Mouse (Mus musculus) limb, embryonic 10.5 days (tissue): ENCODE measurements at regions not wholly inside any gene's neighbourhood (a gene's known extent, or its start where the extent isn't known, plus 50 kb on each side); places are given as distances from the start of the nearest gene placed in this dataset.

ENCODE experiments used
- DNase-seq: peaks from one replicate; pipeline ENCODE4 v3.0.0-alpha.2; 2017; ENCODE audit warnings: low spot score
- H3K27ac ChIP-seq: fragments of 300-500 bp; sonication (generic); 2 replicates; pipeline ENCODE4 v1.5.1; 2016; ENCODE audit warnings: mild to moderate bottlenecking
- H3K27me3 ChIP-seq: fragments of 300-500 bp; sonication (generic); 2 replicates; pipeline ENCODE4 v1.6.1; 2016; ENCODE audit warnings: low read depth, mild to moderate bottlenecking; ENCODE audit not compliant: poor library complexity, severe bottlenecking
- H3K36me3 ChIP-seq: fragments of 300-500 bp; sonication (generic); 2 replicates; pipeline ENCODE4 v1.6.1; 2016; ENCODE audit warnings: mild to moderate bottlenecking, moderate library complexity
- H3K4me1 ChIP-seq: fragments of 300-500 bp; sonication (generic); 2 replicates; pipeline ENCODE4 v1.6.1; 2016
- H3K4me3 ChIP-seq: fragments of 300-500 bp; sonication (generic); 2 replicates; pipeline ENCODE4 v1.5.1; 2016; ENCODE audit warnings: mild to moderate bottlenecking, moderate library complexity
- H3K9me3 ChIP-seq: fragments of 300-500 bp; sonication (generic); replicated peaks from 2 replicates; pipeline ENCODE4 v1.6.1; 2016; ENCODE audit warnings: mild to moderate bottlenecking
- WGBS: fragments of 180-500 bp; shearing (Covaris S2); methylation state at CpG from one replicate; pipeline ENCODE4 v1.1.7; 2016; 5-methylcytosine and 5-hydroxymethylcytosine counted together

DNA sequence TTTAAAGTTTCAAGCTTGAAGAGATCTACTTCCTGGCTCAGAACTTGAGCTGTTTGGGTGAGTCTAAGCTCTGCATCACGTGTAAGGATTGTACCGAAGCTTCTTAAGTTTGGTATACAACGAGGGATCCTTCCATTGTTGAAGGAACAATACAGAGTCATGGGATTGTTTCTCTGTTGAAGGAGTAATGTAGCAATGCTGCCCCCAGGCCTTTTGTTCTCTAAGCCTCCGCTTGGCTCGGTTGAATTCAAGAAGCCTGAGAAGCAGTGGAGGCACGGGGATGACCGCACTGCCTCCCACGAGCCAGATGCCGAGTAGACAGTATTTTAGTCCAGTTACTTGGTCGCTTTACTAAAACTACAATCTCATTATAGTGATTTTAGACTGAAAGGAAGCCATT, 90.9 kb upstream of the Nampt start:
- Histone ChIP-seq H3K4me1 (no peaks in the 10 kb centered on the region), H3K36me3 (no peaks in the 10 kb centered on the region), H3K9me3 (no peaks in the 10 kb centered on the region), H3K27me3 (no peaks in the 10 kb centered on the region), H3K27ac (no peak overlapping the region), H3K4me3 (no peak overlapping the region)
- no peak for DNase-seq
- WGBS: 88% methylated on average over 10 of the region's 10 CpGs

DNA sequence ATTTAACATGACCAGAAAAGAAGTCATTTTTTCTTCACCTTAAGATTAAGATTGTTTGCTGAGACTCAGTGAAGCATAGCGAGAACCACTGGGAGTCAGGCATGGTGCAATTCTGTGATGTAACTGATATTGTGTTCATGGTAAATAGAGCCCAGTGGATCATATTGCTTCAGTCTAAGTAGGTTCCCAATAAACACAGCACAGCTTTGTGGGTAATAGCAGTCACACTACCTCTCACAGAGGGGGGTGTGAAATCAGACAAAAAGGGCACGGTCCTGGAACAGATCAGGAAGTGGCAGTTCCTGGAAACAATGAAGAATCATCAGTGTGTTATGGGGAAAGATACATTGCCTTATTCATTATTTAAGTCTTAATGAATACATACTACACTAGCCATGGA, 84.1 kb upstream of the Nampt start:
- WGBS: 81% methylated on average over 2 of the region's 2 CpGs
- no peaks in the 10 kb centered on the region for H3K36me3 ChIP-seq
- H3K4me3 ChIP-seq: no peak overlapping the region
- no peaks in the 10 kb centered on the region for H3K4me1 ChIP-seq
- H3K27ac ChIP-seq: no peak overlapping the region
- no peaks in the 10 kb centered on the region for H3K9me3 ChIP-seq
- no peak for DNase-seq
- H3K27me3 ChIP-seq: no peaks in the 10 kb centered on the region

DNA sequence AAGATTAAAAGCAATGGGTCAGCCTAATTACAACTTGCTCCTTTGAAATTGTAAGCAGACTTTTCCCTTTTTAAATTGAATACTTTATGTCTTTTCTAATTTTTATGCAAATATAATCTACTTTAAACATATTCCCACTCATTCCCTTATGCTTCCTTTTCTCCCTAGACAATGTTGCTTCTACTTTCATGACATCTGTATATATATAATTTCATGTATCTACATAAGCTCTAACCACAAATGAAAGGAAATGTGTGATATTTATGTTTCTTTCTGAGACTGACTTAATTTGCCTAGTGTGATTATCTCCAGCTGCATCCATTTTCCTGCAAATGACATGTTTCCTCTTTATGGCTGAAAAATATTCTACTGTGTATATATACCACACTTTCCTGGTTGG, 77.9 kb upstream of the Nampt start:
- Histone ChIP-seq H3K9me3 (no peaks in the 10 kb centered on the region), H3K27ac (no peak overlapping the region), H3K27me3 (no peaks in the 10 kb centered on the region), H3K36me3 (no peaks in the 10 kb centered on the region), H3K4me1 (no peaks in the 10 kb centered on the region), H3K4me3 (no peak overlapping the region)
- no peak for DNase-seq

DNA sequence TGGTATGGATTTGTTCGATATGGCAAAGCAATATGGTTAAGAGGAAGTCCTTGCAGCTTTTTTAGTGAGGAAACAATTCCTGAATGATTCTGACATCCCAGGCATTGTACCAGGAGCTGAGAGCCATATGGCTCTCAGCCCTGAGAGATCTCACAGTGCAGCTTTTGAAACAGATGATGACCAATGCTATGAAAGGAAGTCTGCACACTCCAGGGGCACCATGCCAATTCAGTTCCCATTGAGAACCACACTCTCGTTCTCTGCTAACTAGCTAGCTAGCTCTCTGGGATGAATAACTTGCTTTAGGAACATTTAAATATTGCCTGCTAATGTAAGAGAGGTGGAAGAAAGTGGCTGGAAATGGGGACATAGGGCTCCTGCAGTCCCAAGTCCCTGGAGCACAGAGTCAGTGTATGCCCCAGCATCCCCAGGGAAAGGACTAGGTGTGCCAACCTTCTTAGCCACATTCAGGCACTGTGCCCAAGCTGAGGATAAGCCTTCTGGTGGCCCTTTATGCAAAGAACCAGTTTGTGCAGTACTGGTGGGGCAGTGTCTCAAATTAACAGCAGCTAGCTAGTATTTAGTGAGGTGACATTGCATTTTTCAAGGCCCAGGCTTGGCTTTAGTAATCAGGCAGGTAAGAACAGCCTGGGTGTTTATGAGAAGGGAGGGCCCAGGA, 61.8 kb upstream of the Nampt start:
- WGBS: 97% methylated on average over 2 of the region's 2 CpGs
- DNase-seq: no peak

DNA sequence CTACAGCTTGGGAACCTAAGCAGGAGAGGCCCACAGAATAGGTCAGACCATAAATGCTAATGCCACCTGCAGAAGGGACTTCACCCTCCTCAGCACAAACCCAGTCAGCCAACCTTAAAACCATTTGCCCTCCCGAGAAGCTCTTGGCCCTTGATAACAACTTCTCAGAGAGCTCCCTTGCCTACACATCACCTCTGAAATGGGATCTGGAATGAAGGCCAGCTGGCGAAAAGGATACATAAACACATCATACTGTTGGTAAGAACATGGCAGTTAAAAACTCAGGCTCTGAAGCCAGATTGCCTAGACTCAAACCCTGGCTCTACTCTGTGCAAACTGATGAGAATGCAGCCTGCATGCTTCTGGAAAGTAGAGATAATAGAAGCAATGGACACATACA, 61.2 kb upstream of the Nampt start:
- H3K27me3 ChIP-seq: no peaks in the 10 kb centered on the region
- DNase-seq: no peak
- H3K4me3 ChIP-seq: no peak overlapping the region
- no peak overlapping the region for H3K27ac ChIP-seq
- WGBS: 87% methylated on average over 2 of the region's 2 CpGs
- no peaks in the 10 kb centered on the region for H3K4me1 ChIP-seq
- H3K9me3 ChIP-seq: no peaks in the 10 kb centered on the region
- no peaks in the 10 kb centered on the region for H3K36me3 ChIP-seq

More for the DNA sequence above, 61.8 kb upstream of the Nampt start:
- Histone ChIP-seq H3K36me3 (no peaks in the 10 kb centered on the region), H3K4me1 (no peaks in the 10 kb centered on the region), H3K27me3 (no peaks in the 10 kb centered on the region), H3K9me3 (no peaks in the 10 kb centered on the region), H3K27ac (no peak overlapping the region), H3K4me3 (no peak overlapping the region)

DNA sequence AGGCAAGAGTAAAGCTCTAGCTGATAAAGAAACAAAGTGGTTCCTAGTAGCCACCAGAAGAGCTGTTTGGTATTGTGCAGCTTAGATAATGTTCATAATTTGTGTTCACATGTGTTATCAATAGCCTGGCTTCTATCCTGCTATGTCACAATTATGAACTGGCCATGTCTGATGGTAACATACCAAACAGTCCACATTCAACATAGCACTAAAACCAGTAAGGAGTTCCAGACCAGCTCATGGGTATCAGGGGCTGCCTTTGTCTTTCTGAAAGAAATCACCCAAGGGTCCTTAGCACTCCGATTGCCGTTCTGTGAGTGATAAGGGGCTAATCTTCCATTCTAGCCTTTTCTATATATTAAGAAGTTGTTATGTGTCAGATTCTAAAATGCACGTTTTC, 58.7 kb upstream of the Nampt start:
- WGBS: 89% methylated on average over 3 of the region's 3 CpGs

GRCm38 (mm10) chr12:32761055-32761454, 58.3 kb upstream of the Nampt start:
- Histone ChIP-seq H3K4me1 (no peaks in the 10 kb centered on the region), H3K27ac (no peak overlapping the region), H3K4me3 (no peak overlapping the region), H3K36me3 (no peaks in the 10 kb centered on the region), H3K27me3 (no peaks in the 10 kb centered on the region), H3K9me3 (no peaks in the 10 kb centered on the region)
- DNase-seq: no peak
- WGBS: 64% methylated on average over 3 of the region's 3 CpGs

More for the DNA sequence above, 58.7 kb upstream of the Nampt start:
- Histone ChIP-seq H3K9me3 (no peaks in the 10 kb centered on the region), H3K36me3 (no peaks in the 10 kb centered on the region), H3K27me3 (no peaks in the 10 kb centered on the region), H3K4me1 (no peaks in the 10 kb centered on the region), H3K27ac (no peak overlapping the region), H3K4me3 (no peak overlapping the region)
- DNase-seq: no peak

DNA sequence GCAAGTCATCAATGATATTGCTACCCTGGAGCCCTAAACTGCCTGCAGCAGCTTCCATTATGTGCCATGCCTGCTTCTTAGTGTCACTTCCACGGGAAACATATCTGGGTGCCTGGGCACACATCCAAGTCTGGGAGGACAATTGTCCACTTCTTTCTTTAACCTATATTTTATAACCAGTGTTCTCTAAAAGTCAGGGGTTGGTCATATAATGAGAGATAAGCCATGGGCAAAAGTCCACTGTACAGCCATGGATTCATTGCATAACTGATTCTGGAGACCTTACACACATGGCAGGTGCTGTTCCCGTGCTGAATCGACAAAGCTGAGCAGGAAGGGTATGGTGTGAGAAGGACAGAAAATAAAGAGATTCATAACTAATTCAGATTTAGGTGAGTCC, 55.1 kb upstream of the Nampt start:
- 88% methylated on average over 3 of the region's 3 CpGs for WGBS
- Histone ChIP-seq H3K27me3 (no peaks in the 10 kb centered on the region), H3K9me3 (no peaks in the 10 kb centered on the region), H3K27ac (no peak overlapping the region), H3K4me3 (no peak overlapping the region), H3K36me3 (no peaks in the 10 kb centered on the region), H3K4me1 (no peaks in the 10 kb centered on the region)
- DNase-seq: no peak

- no peaks in the 10 kb centered on the region for H3K27me3 ChIP-seq
- H3K36me3 ChIP-seq: no peaks in the 10 kb centered on the region
- DNase-seq: no peak
- no peak overlapping the region for H3K4me3 ChIP-seq
- no peak overlapping the region for H3K27ac ChIP-seq
- no peaks in the 10 kb centered on the region for H3K4me1 ChIP-seq
- 86% methylated on average over 7 of the region's 7 CpGs for WGBS
- H3K9me3 ChIP-seq: no peaks in the 10 kb centered on the region
These were observed 54.6 kb upstream of the Nampt start for GRCm38 (mm10) chr12:32764747-32765146.

GRCm38 (mm10) chr12:32765861-32766260, 53.5 kb upstream of the Nampt start:
- H3K4me1 ChIP-seq: no peaks in the 10 kb centered on the region
- H3K27ac ChIP-seq: no peak overlapping the region

GRCm38 (mm10) chr12:32766575-32766974, 52.8 kb upstream of the Nampt start:
- Histone ChIP-seq H3K9me3 (no peaks in the 10 kb centered on the region), H3K27me3 (no peaks in the 10 kb centered on the region), H3K27ac (no peak overlapping the region), H3K36me3 (no peaks in the 10 kb centered on the region), H3K4me1 (no peaks in the 10 kb centered on the region), H3K4me3 (no peak overlapping the region)
- WGBS: 83% methylated on average over 3 of the region's 3 CpGs
- no peak for DNase-seq

More at GRCm38 (mm10) chr12:32765861-32766260, 53.5 kb upstream of the Nampt start:
- no peak for DNase-seq
- no peaks in the 10 kb centered on the region for H3K27me3 ChIP-seq
- H3K9me3 ChIP-seq: no peaks in the 10 kb centered on the region
- no peaks in the 10 kb centered on the region for H3K36me3 ChIP-seq
- no peak overlapping the region for H3K4me3 ChIP-seq

- H3K27me3 ChIP-seq: no peaks in the 10 kb centered on the region
- no peaks in the 10 kb centered on the region for H3K9me3 ChIP-seq
- H3K36me3 ChIP-seq: no peaks in the 10 kb centered on the region
- no peaks in the 10 kb centered on the region for H3K4me1 ChIP-seq
- 87% methylated on average over 7 of the region's 7 CpGs for WGBS
- DNase-seq: no peak
- no peak overlapping the region for H3K27ac ChIP-seq
- no peak overlapping the region for H3K4me3 ChIP-seq
These were observed 51.9 kb upstream of the Nampt start for GRCm38 (mm10) chr12:32767206-32768081.

DNA sequence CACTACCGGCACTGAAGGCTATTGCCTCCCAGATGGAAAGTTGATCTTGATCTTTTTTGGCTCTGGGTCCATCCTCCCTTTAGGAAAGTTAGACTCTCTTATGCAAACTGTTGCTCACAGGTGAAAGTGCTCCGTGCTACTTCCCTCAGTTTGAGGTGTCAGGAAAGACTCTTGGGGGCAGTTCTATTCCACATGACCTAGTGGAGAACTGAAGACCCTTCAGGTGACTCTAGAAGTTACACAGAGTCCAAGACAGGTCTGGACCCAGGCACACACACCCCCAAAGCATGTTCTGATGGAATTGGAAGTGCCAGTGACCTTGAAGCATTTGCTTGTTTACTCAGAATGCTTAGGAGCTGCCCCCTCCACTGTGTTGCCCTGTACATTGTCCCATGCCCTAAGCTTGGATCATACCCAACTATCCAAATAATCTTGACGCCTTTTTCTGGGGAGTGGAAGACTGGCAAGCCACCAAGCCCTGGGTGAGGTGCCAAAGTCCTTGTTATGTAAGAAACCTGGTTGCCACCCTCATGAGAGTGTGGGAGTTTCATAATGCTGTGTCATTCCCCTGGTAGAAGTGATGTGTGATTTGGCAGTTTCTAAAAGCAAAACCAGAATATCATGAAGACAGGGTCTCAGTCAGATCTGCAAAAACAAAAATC, 51.1 kb upstream of the Nampt start:
- Histone ChIP-seq H3K27ac (no peak overlapping the region), H3K27me3 (no peaks in the 10 kb centered on the region), H3K36me3 (no peaks in the 10 kb centered on the region), H3K4me3 (no peak overlapping the region), H3K9me3 (no peaks in the 10 kb centered on the region), H3K4me1 (no peaks in the 10 kb centered on the region)
- DNase-seq: no peak
- WGBS: 87% methylated on average over 3 of the region's 3 CpGs
